Mouse (Mus musculus) cerebellum, adult (tissue): ENCODE results near the gene Esam.

ENCODE experiments used
- ATAC-seq: cut with Nextera tagmentation; 2 replicates; pipeline ENCODE4 v1.9.2; 2017; ENCODE audit warnings: mild to moderate bottlenecking, moderate library complexity, mixed read lengths; ENCODE audit not compliant: insufficient number of reproducible peaks, low FRiP score, low TSS enrichment

The Esam gene

GRCm38 (mm10) chr9:37552536-37553293 lies 24.8 kb downstream of the Esam start, which contains the start of gene Nrgn:
TSS of gene Nrgn (minus strand) at chr9:37552904.
- ATAC-seq: no peak

GRCm38 (mm10) chr9:37554279-37554678 lies 26.4 kb downstream of the Esam start:
- no peak for ATAC-seq

- ATAC-seq: no peak
Observed at GRCm38 (mm10) chr9:37554838-37555748, 27.2 kb downstream of the Esam start, which contains the start of gene Siae. TSS of gene Siae (plus strand) at chr9:37555698.

GRCm38 (mm10) chr9:37556366-37556765 lies 28.5 kb downstream of the Esam start:
- ATAC-seq: no peak

DNA sequence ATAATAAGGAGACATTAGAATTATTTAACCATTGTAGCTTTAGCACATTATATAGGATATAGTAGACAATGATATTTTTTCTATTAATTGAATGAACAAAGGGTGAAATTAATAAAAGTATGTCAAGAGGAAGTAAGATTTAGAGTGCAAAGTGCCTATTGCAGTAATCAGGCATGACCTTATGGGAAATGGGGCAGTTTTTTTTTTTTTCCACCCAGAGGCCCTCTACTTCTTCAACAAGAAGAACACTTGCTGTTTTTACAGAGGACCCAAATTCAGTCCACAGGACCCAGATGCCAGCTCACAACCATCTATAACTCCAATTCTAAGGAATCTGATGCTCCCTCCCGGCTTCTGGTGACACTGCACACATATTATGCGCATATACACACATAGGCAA lies 32.7 kb downstream of the Esam start:
- ATAC-seq: no peak

DNA sequence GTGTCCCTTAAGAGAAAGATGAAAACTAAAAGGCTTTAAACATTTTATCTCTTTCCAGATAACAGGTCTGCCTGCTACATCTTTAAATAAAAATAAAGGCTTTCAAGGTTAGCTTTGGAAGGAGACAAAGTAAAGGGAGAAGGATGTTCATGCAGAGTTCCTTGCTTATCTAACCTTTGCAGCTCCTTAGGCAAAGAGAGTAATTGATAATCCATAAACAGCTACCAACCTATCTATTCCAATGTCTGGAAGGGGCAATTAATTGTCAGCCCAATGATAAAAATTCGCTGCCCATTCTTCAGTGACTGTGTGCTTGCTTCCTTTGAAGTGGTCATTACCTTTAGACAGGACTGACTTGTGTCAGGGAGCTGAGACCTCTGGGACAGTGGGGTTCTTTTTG lies 35.9 kb downstream of the Esam start:
- ATAC-seq: no peak

DNA sequence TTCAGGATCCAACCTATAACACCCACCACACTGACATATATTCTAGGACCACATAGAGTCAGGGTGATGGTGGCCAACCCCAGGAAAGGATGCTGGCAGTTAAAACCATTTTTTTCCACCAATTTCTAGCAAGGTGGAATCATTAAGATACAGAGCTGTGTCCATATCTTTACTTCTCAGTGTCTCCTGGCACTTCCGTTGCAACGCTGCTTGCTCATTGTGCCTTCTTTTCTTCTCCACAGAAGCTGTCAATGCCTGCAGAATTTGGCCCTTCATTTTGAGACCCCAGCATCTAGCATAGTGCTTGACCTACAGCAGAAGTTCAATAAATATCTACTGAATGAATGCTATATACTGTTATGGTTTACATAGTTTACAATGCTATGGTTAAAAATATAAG lies 39.1 kb downstream of the Esam start:
- no peak for ATAC-seq

- ATAC-seq: no peak
Observed at GRCm38 (mm10) chr9:37567454-37567853, 39.6 kb downstream of the Esam start.

DNA sequence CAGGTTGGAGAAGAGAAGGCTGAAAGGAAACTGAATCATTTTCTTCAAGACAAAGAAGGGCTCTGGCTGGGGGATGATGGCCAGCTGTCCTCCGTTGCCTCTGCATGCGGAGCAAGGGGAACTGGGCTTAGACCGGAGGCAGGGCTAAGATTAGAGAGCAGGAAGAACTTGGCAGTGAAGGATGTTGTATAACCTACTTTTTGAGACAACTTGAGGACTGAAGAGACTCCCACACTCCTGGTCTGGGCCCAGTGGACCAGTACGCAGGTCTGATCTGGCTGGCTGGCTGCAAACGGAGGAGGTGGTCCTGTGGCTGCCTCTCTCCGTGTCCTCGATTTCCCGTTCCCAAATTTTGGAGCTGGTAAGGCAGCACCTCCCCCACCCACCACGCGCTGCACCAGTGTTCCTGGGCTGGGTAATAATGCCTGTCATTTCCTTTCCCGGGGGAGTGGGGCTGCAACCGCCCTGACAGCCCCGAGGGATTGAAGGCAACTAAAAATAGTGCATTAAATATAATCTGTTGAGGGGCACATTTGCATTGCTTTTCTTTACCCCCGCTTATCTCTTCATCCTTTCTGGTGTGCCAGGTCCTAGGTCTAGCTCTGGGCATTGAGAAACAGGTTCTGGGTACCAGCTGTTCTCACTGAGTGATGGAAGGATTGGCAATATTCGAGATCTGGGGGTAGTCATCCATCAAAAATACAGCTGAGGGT lies 40.2 kb downstream of the Esam start:
- ATAC-seq: no peak

GRCm38 (mm10) chr9:37568605-37569214 lies 40.8 kb downstream of the Esam start:
- no peak for ATAC-seq

DNA sequence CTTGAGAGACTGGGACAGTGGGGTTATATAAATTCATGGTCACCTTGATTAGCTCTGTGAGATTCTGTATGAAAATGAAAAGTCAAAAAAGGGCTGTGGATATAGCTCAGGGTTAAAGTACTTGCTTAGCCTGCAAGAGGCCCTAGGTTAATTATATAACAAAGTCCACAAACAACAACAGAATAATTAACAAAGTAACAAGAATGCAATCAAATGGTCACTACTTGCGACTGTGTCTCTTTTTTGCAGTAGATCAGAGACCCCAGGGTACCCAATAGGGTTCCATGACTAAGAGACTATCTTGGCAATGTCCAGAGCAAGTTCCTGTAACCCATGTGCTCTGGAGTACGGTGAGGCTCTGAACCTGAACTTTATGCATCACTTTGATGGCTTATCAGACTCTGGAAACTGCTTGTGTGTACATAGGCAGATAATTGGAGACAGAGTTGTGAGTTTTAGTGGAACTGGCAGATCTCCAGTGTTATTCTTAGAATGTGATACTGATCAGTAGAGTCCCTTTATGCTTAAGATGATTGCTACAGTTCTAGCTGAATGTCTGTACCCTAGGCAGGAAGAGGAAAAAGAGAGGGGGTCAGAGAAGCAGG lies 41.5 kb downstream of the Esam start:
- no peak for ATAC-seq

GRCm38 (mm10) chr9:37572204-37572876 lies 44.5 kb downstream of the Esam start:
- no peak for ATAC-seq

DNA sequence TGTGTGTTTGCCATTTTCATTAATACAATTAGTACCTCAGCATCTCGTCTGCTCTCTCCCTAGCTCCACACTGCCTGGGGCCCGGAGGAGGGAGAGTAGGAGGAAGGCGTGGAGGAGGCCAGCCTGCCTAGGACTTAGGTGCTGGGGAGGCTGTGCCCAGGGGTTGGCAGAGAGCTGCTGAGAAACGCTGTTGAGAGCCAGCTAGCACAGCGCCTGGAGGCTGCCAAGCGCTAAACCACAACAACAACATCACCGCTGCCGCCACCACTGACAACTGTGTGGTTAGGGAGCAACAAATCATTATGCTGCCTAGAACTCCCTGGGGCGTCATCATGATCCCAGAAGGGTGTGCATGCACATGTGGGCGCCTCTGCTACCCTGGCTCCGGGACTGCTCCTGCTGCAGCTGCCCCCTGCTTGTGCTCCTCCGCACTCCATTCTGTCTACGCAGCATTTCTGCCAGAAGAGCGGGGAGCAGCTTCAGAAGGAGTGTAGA lies 48.6 kb downstream of the Esam start:
- no peak for ATAC-seq

- no peak for ATAC-seq
Observed at GRCm38 (mm10) chr9:37583594-37583993, 55.7 kb downstream of the Esam start.

DNA sequence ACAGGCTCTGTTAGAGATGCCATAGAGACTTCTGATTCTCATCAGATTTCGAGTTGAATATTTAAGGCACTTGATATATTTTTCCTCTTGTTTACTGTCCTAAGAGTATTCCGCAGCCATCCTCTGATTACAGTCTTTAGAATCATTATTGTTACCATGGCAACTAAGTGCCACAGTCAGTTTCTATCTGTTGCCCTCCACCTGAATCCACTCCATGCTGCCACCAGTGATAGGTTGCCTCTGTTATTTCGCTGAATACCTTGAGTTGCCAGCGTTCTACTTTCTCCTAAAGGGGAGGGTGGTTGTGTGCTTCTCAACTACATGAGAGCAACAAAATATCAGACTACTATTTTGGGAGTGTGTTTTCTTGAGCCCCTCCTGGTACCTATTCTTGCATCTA lies 58.8 kb downstream of the Esam start:
- no peak for ATAC-seq
